Mouse (Mus musculus) stomach, postnatal 0 days (tissue): Measurements from ENCODE around the gene Il34.

ENCODE experiments used
- CTCF ChIP-seq: IDR thresholded peaks from 2 replicates; pipeline ENCODE4 v1.5.1; 2016; ENCODE audit warnings: antibody characterized with exemption, low read depth, mild to moderate bottlenecking, moderate library complexity
- EP300 ChIP-seq: optimal IDR thresholded peaks from 2 replicates; pipeline ENCODE3; 2016; ENCODE audit warnings: antibody characterized with exemption

DNA sequence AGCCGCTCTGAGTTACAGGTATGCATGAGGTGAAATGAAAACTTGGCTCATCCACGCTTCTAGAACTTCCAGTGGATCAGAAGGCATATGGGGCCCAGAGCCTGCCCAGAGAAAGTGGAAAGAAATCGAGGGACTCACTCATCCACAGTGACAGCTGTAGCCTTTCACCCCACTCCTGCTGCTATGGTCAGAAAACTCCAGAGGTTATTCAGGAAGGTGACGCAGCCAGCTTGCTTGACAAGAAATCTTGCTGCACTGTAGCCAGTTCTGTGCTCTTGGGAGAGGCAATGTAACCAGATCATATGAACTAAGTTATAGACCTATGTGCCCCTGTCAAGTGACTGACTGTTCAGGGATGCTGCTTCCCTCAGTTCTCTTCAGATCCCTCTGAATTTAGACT lies 109.7 kb downstream of the Il34 start:
- no peak for TF ChIP-seq CTCF
- no peak for TF ChIP-seq EP300
